Mouse (Mus musculus) kidney, postnatal 25 days (tissue): ENCODE data around the gene Mpdz.

Source experiments
- DNase-seq, 2 experiments: peaks; one replicate each; pipeline ENCODE4 v3.0.0; 2021; ENCODE audit warnings: mixed read lengths in 2 of 2

Mpdz gene

GRCm38 (mm10) chr4:81279451-81279850, 163.2 kb downstream of the Mpdz start:
- peak; percentile 68 to 85 for DNase-seq

GRCm38 (mm10) chr4:81275957-81276715, 166.5 kb downstream of the Mpdz start:
- DNase-seq: peak; percentile 59 to 72

GRCm38 (mm10) chr4:81273067-81273466, 169.5 kb downstream of the Mpdz start:
- DNase-seq: no peak

- no peak for DNase-seq
Measured at GRCm38 (mm10) chr4:81252859-81253780, 189.5 kb downstream of the Mpdz start.

GRCm38 (mm10) chr4:81252334-81252733, 190.3 kb downstream of the Mpdz start:
- DNase-seq: no peak

GRCm38 (mm10) chr4:81251934-81252333, 190.7 kb downstream of the Mpdz start:
- DNase-seq: peak; percentile 62 to 66

- DNase-seq: no peak
Measured at GRCm38 (mm10) chr4:81249245-81249644, 193.4 kb downstream of the Mpdz start.

GRCm38 (mm10) chr4:81236227-81236626, 206.4 kb downstream of the Mpdz start:
- DNase-seq: no peak
